Mouse (Mus musculus) CD4-positive helper T cell, adult 2 months (primary cell): ENCODE measurements at regions not wholly inside any gene's neighbourhood (a gene's known extent, or its start where the extent isn't known, plus 50 kb on each side); places are given as distances from the start of the nearest gene placed in this dataset.

Experiments
- DNase-seq: peaks from one replicate; pipeline ENCODE4 v3.0.0-alpha.2; 2012; ENCODE audit warnings: low read depth, missing footprints, low spot score

GRCm38 (mm10) chr2:167848468-167849440 is 83.1 kb upstream of the Ptpn1 start:
- no peak for DNase-seq

GRCm38 (mm10) chr2:167847281-167848077 is 84.4 kb upstream of the Ptpn1 start:
- DNase-seq: no peak

- no peak for DNase-seq
Observed at GRCm38 (mm10) chr2:167845370-167845769, 86.5 kb upstream of the Ptpn1 start.

- no peak for DNase-seq
Observed at GRCm38 (mm10) chr2:167844556-167844955, 87.3 kb upstream of the Ptpn1 start.

- DNase-seq: no peak
Observed at GRCm38 (mm10) chr2:167843921-167844320, 87.9 kb upstream of the Ptpn1 start.

GRCm38 (mm10) chr2:167842993-167843392 is 88.9 kb upstream of the Ptpn1 start:
- DNase-seq: no peak

- DNase-seq: no peak
Observed at GRCm38 (mm10) chr2:167842473-167842872, 89.4 kb upstream of the Ptpn1 start.

GRCm38 (mm10) chr2:167841339-167842240 is 90.3 kb upstream of the Ptpn1 start:
- DNase-seq: no peak

GRCm38 (mm10) chr2:167840344-167840743 is 91.5 kb upstream of the Ptpn1 start:
- DNase-seq: peak; percentile 69

- DNase-seq: peak; percentile 61
Observed at GRCm38 (mm10) chr2:167839324-167839981, 92.4 kb upstream of the Ptpn1 start.

- no peak for DNase-seq
Observed at GRCm38 (mm10) chr2:167837596-167837995, 94.3 kb upstream of the Ptpn1 start.

- DNase-seq: no peak
Observed at GRCm38 (mm10) chr2:167836611-167837010, 95.2 kb upstream of the Ptpn1 start.

- no peak for DNase-seq
Observed at GRCm38 (mm10) chr2:167834605-167835004, 97.3 kb upstream of the Ptpn1 start.

- no peak for DNase-seq
Observed at GRCm38 (mm10) chr2:167833290-167833953, 98.4 kb upstream of the Ptpn1 start.

GRCm38 (mm10) chr2:167831076-167832039 is 100.5 kb upstream of the Ptpn1 start:
- peak; percentile 81 for DNase-seq

- no peak for DNase-seq
Observed at GRCm38 (mm10) chr2:167828258-167828657, 103.6 kb upstream of the Ptpn1 start.

- DNase-seq: no peak
Observed at GRCm38 (mm10) chr2:167826922-167827703, 104.7 kb upstream of the Ptpn1 start.

- DNase-seq: no peak
Observed at GRCm38 (mm10) chr2:167823513-167823912, 108.3 kb upstream of the Ptpn1 start.
